Mouse (Mus musculus) forebrain, postnatal 0 days (tissue): ENCODE data around the gene H2-DMa. TPM values are rescaled to one million over a fixed set of nuclear protein-coding genes. Genes with fewer than 3 reads are reported as not detected.
"Not testable (repeated sequence)": the region's sequence is repeated elsewhere in the genome, so short reads cannot be mapped to it uniquely, and the experiment has no call there.

Source experiments
- ATAC-seq: fragments of 200-750 bp; cut with Nextera tagmentation; 2 replicates; pipeline ENCODE4 v1.8.0; 2017; ENCODE audit warnings: mild to moderate bottlenecking, moderate library complexity
- DNase-seq: peaks from one replicate; pipeline ENCODE4 v3.0.0-alpha.2; 2015
- H3K27ac ChIP-seq: fragments of 300-500 bp; sonication (generic); 2 replicates; pipeline ENCODE4 v1.5.1; 2014; ENCODE audit warnings: low read depth, mild to moderate bottlenecking, antibody characterized with exemption, low read length, moderate library complexity, mixed read lengths
- H3K27me3 ChIP-seq: fragments of 300-500 bp; sonication (generic); 2 replicates; pipeline ENCODE4 v1.6.1; 2014; ENCODE audit warnings: mild to moderate bottlenecking, low read length, mixed read lengths; ENCODE audit not compliant: insufficient read depth
- H3K36me3 ChIP-seq: fragments of 300-500 bp; sonication (generic); 2 replicates; pipeline ENCODE4 v1.6.1; 2014; ENCODE audit warnings: mild to moderate bottlenecking, moderate library complexity; ENCODE audit not compliant: insufficient read depth
- H3K4me1 ChIP-seq: fragments of 300-500 bp; sonication (generic); 2 replicates; pipeline ENCODE4 v1.6.1; 2014; ENCODE audit warnings: antibody characterized with exemption; ENCODE audit not compliant: insufficient read depth
- H3K4me2 ChIP-seq: fragments of 300-500 bp; sonication (generic); 2 replicates; pipeline ENCODE4 v1.6.1; 2014; ENCODE audit warnings: low read depth, mild to moderate bottlenecking, moderate library complexity
- H3K4me3 ChIP-seq: fragments of 300-500 bp; sonication (generic); 2 replicates; pipeline ENCODE4 v1.5.1; 2014; ENCODE audit warnings: low read depth, low read length, mixed read lengths
- H3K9ac ChIP-seq: fragments of 300-500 bp; sonication (generic); 2 replicates; pipeline ENCODE4 v1.6.1; 2014; ENCODE audit warnings: mild to moderate bottlenecking
- H3K9me3 ChIP-seq: fragments of 300-500 bp; sonication (generic); 2 replicates; pipeline ENCODE4 v1.6.1; 2016; ENCODE audit warnings: low read length
- CTCF ChIP-seq: sonication (generic); IDR thresholded peaks from 2 replicates; pipeline ENCODE4 v1.5.1; 2016; ENCODE audit warnings: antibody characterized with exemption, control low read depth, low read depth
- WGBS: fragments of 180-500 bp; shearing (Covaris S2); extraction: QIAGEN DNeasy Blood & Tissue Kit; methylation state at CpG from one replicate; pipeline ENCODE4 v1.1.7; 2014; 5-methylcytosine and 5-hydroxymethylcytosine counted together
- polyA plus RNA-seq: library from polyadenylated mRNA; unstranded; fragments of >200 nt; fragmentation: Nextera tagmentation; extraction: Ambion mirVana; gene quantifications from 2 replicates; pipeline ENCODE4 v1.2.1, GENCODE M21; 2015
- total RNA-seq: library from RNA; depleted of rRNA; stranded (reverse); fragments of >200 nt; gene quantifications from 2 replicates; pipeline ENCODE4 v1.2.3, GENCODE M21; 2014

The H2-DMa gene
- total and polyA plus RNA-seq, 2 experiments from 2014 or later, result 23.5 to 25.7 TPM

DNA sequence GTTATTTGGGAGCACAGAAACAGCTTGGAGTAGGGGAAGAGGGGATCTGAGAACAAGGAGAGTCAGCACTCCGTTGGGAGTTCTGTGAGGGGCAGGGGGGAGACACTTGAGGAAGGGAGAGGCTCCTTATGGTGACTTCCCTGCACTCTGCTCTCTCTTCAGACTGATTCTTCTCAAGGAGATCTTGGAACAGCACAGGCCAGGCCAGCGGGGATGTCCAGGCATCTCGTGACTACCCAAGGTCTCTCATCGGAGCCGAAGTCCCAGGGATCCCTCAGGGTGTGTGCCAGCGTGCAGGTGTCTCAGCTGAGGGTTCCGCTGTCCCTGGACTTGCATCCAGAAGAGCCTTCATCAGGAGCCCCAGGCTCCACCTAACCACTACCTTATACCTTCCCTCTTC is 19.3 kb downstream of the H2-DMa start:
- Histone ChIP-seq H3K27me3 (peaks cover 34% of the 10 kb centered on the region), H3K27ac (no peak overlapping the region), H3K36me3 (no peaks in the 10 kb centered on the region), H3K9me3 (no peaks in the 10 kb centered on the region), H3K9ac (no peak overlapping the region), H3K4me2 (no peak overlapping the region), H3K4me3 (no peak overlapping the region), H3K4me1 (0 out of 2 replicates have a peak, but pooled peaks cover 5% of the 10 kb centered on the region)
- ATAC-seq (no peak), DNase-seq (no peak)
- WGBS, result 82% methylated on average over 7 of the region's 7 CpGs
- TF ChIP-seq CTCF, result no peak

DNA sequence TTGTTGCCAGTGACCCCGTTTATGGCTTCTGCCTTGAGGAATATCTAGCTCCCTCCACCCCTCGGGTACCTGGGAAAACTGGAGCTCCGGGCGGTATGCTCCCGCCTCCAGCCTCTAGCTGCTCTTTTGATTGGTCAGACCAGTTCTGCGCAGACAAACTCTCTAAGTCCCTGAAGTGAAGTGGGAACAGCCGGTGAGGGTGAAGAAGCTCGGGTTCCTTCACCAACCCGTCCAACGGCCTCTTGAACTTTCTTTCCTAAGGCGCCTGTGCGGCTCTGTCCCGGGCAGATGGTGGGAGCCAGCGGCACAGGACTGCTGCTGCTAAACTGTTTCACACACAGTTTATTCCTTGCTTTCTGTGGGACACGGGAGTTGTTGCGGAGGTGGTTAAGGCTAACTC is 20.1 kb downstream of the H2-DMa start:
- no peak overlapping the region for H3K27ac ChIP-seq
- H3K4me2 ChIP-seq, result peak overlapping the region; percentile 40
- DNase-seq (no peak), ATAC-seq (no peak)
- no peak overlapping the region for H3K9ac ChIP-seq
- H3K4me3 ChIP-seq, result peak overlapping the region; percentile 13
- no peak for TF ChIP-seq CTCF
- peaks cover 34% of the 10 kb centered on the region for H3K27me3 ChIP-seq
- H3K4me1 ChIP-seq, result 0 out of 2 replicates have a peak, but pooled peaks cover 5% of the 10 kb centered on the region
- no peaks in the 10 kb centered on the region for H3K9me3 ChIP-seq
- 1% methylated on average over 16 of the region's 16 CpGs for WGBS
- no peaks in the 10 kb centered on the region for H3K36me3 ChIP-seq

DNA sequence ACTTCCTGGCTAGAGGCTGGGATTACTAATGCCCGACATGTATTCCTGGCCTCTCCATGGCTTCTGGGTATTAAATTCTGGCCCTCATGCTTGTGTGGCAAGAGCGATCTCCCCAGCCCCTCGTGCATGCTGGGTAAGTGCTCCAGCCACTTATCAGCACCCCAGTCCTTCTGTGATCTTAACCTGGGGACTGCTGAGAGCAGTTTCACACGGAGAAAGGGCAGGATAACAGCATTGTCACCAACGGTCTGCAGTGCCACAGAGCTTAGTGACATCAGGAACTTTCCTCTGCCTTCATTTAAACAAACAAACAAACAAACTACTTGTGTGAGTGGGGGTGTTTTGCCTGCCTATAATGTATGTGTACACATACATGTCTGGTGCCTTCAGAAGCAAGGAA is 20.9 kb downstream of the H2-DMa start:
- no peak overlapping the region for H3K4me2 ChIP-seq
- no peak overlapping the region for H3K9ac ChIP-seq
- peaks cover 34% of the 10 kb centered on the region for H3K27me3 ChIP-seq
- H3K4me1 ChIP-seq, result 0 out of 2 replicates have a peak, but pooled peaks cover 5% of the 10 kb centered on the region
- no peak overlapping the region for H3K4me3 ChIP-seq
- H3K9me3 ChIP-seq, result no peaks in the 10 kb centered on the region
- no peak for ATAC-seq
- no peaks in the 10 kb centered on the region for H3K36me3 ChIP-seq
- no peak overlapping the region for H3K27ac ChIP-seq
- WGBS, result 10% methylated on average over 5 of the region's 5 CpGs
- DNase-seq, result no peak
- no peak for TF ChIP-seq CTCF

DNA sequence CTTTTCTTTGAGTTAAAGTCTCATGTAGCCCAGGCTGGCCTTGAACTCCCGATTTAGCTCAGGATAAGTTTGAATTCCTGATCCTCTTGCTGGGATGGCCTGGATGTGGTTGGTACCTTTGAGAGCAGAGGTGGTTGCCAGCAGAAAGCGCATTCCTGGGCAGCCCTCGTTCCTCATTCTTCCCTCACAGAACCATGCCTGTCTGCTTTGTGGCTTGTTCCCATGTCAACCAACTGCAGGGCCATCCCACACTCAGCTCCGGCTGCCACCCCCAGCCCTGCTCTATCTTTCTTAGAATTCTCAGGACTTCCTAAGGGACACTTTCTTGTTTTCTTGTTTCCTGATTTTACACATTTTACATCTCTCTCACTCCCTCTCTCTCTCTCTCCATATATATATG is 22.1 kb downstream of the H2-DMa start:
- no peak for TF ChIP-seq CTCF
- H3K27me3 ChIP-seq, result peaks cover 34% of the 10 kb centered on the region
- H3K4me3 ChIP-seq, result no peak overlapping the region
- ATAC-seq (no peak), DNase-seq (no peak)
- no peak overlapping the region for H3K9ac ChIP-seq
- no peaks in the 10 kb centered on the region for H3K4me1 ChIP-seq
- H3K9me3 ChIP-seq, result no peaks in the 10 kb centered on the region
- no peaks in the 10 kb centered on the region for H3K36me3 ChIP-seq
- no peak overlapping the region for H3K4me2 ChIP-seq
- 46% methylated on average over 4 of the region's 4 CpGs for WGBS
- no peak overlapping the region for H3K27ac ChIP-seq

DNA sequence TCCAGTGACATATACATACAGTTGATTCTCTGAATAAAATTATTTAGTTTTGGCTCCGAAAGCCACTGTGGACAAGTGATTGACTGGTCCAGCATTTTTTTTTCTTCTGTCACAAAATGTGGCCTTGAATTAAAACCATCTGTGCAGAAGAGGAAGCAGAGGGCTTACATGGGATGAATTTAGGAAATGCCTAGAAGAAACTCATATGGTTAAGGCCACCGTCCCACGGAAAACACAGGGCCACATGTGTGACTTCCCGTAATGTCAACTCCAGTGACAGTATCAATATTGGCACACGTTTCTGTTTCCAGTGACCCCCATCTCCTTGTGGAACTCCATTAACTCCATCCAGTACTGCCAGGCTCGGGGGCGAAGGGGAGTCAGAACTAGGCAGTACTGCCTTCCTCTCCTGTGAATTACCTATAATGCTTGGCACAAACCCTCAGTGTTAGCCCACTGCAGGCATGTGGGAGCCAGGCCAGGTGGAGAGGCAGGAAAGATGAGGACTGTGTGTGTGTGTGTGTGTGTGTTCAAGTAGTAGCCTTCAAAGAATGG is 23.2 kb downstream of the H2-DMa start:
- Histone ChIP-seq H3K9me3 (no peaks in the 10 kb centered on the region), H3K27ac (no peak overlapping the region), H3K4me2 (no peak overlapping the region), H3K4me3 (no peak overlapping the region), H3K4me1 (no peaks in the 10 kb centered on the region), H3K27me3 (peaks cover 34% of the 10 kb centered on the region), H3K9ac (no peak overlapping the region), H3K36me3 (no peaks in the 10 kb centered on the region)
- ATAC-seq (no peak), DNase-seq (no peak)
- 87% methylated on average over 7 of the region's 7 CpGs for WGBS
- no peak for TF ChIP-seq CTCF

DNA sequence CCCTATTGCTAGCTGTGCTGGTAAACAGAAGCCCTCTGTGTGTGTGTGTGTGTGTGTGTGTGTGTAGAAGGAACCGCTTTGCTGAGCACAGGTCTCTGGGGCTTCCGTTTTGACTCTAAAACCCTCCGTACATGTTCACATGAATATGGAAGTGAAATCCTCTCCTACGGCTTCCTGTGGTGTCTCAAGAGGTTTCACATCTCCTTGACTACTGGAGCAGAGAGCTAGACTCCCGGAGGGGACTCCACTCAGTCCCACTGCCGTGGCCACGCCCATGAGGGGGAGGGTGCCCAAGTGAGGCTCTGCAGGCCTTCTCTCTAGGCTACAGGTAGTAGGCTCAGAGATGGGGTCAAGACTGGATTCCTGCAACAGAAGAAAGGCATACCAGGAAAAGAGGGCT is 23.7 kb downstream of the H2-DMa start, which contains the start of gene H2-DMb2:
H2-DMb2 (plus strand) TSS at position 275 of the 400 bp plus-strand sequence.
- no peaks in the 10 kb centered on the region for H3K4me1 ChIP-seq
- ATAC-seq, result peak; percentile 50; the same call in 1 of the 2 replicates
- H3K9ac ChIP-seq, result no peak within 1 kb of the TSS
- no peak for TF ChIP-seq CTCF
- no peak within 1 kb of the TSS for H3K27ac ChIP-seq
- no peak within 1 kb of the TSS for H3K4me2 ChIP-seq
- H3K36me3 ChIP-seq, result no peaks in the 10 kb centered on the region
- 35% methylated on average over 7 of the region's 7 CpGs for WGBS
- no peaks in the 10 kb centered on the region for H3K9me3 ChIP-seq
- no peak within 1 kb of the TSS for H3K4me3 ChIP-seq
- peaks cover 34% of the 10 kb centered on the region for H3K27me3 ChIP-seq
- DNase-seq, result no peak

DNA sequence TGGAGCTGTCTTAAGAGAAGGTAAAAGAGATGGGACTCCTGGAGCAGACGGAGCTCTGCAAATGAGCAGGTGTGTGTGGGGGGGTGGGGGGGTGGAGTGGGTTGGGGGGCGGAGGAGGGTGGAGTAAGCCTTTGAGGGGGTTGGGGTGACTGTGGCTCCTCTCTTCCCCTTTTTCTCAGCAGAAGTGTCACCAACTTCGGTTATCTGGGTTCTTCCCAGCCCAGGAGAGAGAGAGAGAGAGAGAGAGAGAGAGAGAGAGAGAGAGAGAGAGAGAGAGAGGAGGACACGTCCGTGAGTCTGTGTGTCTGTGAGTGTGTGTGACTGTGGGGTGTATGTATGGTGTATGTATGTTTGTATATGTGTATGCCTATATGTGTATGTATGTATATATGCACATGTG is 24.1 kb downstream of the H2-DMa start:
- Histone ChIP-seq H3K4me2 (no peak overlapping the region), H3K4me3 (no peak overlapping the region), H3K9ac (no peak overlapping the region), H3K36me3 (no peaks in the 10 kb centered on the region), H3K4me1 (no peaks in the 10 kb centered on the region), H3K27me3 (peaks cover 30% of the 10 kb centered on the region), H3K27ac (no peak overlapping the region), H3K9me3 (no peaks in the 10 kb centered on the region)
- WGBS, result 64% methylated on average over 5 of the region's 5 CpGs
- DNase-seq (no peak), ATAC-seq (no peak)
- TF ChIP-seq CTCF, result no peak

DNA sequence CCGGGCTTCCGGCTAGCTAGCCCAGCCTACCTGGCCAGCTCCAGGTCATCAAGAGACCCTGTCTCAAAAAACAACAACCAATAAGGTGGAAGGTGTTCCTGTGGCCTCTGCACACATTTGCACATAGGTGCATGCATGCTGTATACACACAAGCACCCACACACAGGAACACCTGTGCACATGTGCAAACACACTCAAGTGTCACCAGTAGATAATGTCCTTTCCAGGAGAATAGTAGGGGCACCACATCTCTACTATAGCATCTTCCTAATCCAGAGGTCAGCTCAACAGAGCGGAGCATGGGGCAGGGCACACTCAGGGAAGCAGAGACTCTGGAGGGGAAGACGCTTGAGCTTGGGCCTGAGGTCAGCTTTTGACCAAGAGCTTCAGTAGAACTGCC is 24.9 kb downstream of the H2-DMa start:
- H3K27ac ChIP-seq, H3K9me3 ChIP-seq, H3K4me3 ChIP-seq, H3K4me2 ChIP-seq, ATAC-seq, H3K4me1 ChIP-seq, H3K36me3 ChIP-seq, DNase-seq, H3K9ac ChIP-seq: not testable (repeated sequence)
- WGBS, result 90% methylated on average over 4 of the region's 4 CpGs
- H3K27me3 ChIP-seq, result peaks cover 22% of the 10 kb centered on the region
